Comparison of ENCODE assay signal across 8 mouse cellular contexts in the genomic region with DNA sequence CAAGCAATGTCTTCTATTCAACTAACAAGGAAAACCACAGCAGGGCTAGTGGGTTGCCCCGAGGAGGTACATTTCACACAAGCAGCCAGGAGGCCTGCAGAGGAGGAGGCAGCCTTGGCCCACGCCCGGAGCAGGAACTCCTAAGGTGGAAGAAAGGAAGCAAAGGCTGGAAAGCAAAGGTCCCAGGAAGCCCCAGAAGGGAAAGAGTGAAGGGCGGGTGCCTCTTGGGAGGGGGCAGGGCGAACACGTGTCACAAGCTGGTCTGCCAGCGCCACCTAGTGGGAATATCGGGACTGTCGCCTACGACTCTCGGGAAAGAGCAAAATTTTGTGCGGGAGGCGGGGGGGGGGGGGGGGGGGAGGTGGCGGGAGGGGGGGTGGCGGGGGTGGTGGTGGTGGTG.
DNase-seq lines count a peak whose midpoint lies in the region; ATAC-seq and TF ChIP-seq lines count a peak whose summit lies in the region.

No protein-coding gene starts in this region.

- H3K9ac ChIP-seq in embryonic facial prominence, embryonic 13.5 days = peak overlapping the region; percentile 57; the same call in 1 of the 2 replicates
- no peak overlapping the region for H3K9ac ChIP-seq in heart, postnatal 0 days (replicated peaks; ENCODE audit: low read depth, low read length)
- H3K9ac ChIP-seq in liver, embryonic 12.5 days = no peak overlapping the region
- H3K9ac ChIP-seq in neural tube, embryonic 15.5 days (replicated peaks) = peak overlapping the region; percentile 44; the same call in 1 of the 2 replicates

- peaks cover 2% of the 10 kb centered on the region; the same call in 1 of the 2 replicates for H3K4me1 ChIP-seq in embryonic facial prominence, embryonic 13.5 days
- no peaks in the 10 kb centered on the region for H3K4me1 ChIP-seq in heart, postnatal 0 days (ENCODE audit: control insufficient read depth, insufficient read depth)
- no peaks in the 10 kb centered on the region for H3K4me1 ChIP-seq in liver, embryonic 12.5 days
- peaks cover 12% of the 10 kb centered on the region for H3K4me1 ChIP-seq in neural tube, embryonic 15.5 days

- no peaks in the 10 kb centered on the region for H3K27me3 ChIP-seq in embryonic facial prominence, embryonic 13.5 days
- no peaks in the 10 kb centered on the region for H3K27me3 ChIP-seq in heart, postnatal 0 days (ENCODE audit: control insufficient read depth, insufficient read depth, low read length)
- H3K27me3 ChIP-seq in liver, embryonic 12.5 days (replicated peaks) = no peaks in the 10 kb centered on the region
- H3K27me3 ChIP-seq in neural tube, embryonic 15.5 days (replicated peaks) = no peaks in the 10 kb centered on the region

- no peaks in the 10 kb centered on the region for H3K36me3 ChIP-seq in embryonic facial prominence, embryonic 13.5 days
- no peaks in the 10 kb centered on the region for H3K36me3 ChIP-seq in heart, postnatal 0 days (replicated peaks; ENCODE audit: control insufficient read depth, insufficient read depth, low read length)
- no peaks in the 10 kb centered on the region for H3K36me3 ChIP-seq in liver, embryonic 12.5 days
- no peaks in the 10 kb centered on the region for H3K36me3 ChIP-seq in neural tube, embryonic 15.5 days

- H3K9me3 ChIP-seq in embryonic facial prominence, embryonic 13.5 days = no peaks in the 10 kb centered on the region
- H3K9me3 ChIP-seq in heart, postnatal 0 days (replicated peaks; ENCODE audit: control insufficient read depth, low read length) = no peaks in the 10 kb centered on the region
- no peaks in the 10 kb centered on the region for H3K9me3 ChIP-seq in liver, embryonic 12.5 days (replicated peaks)
- no peaks in the 10 kb centered on the region for H3K9me3 ChIP-seq in neural tube, embryonic 15.5 days (replicated peaks)

- H3K27ac ChIP-seq in embryonic facial prominence, embryonic 13.5 days = no peak overlapping the region
- no peak overlapping the region for H3K27ac ChIP-seq in heart, postnatal 0 days (ENCODE audit: low read depth)
- H3K27ac ChIP-seq in liver, embryonic 12.5 days = no peak overlapping the region
- H3K27ac ChIP-seq in neural tube, embryonic 15.5 days (replicated peaks) = peak overlapping the region; percentile 68

- TF ChIP-seq EP300 in heart, postnatal 0 days (IDR thresholded peaks at IDR 0.05; ENCODE audit: low read depth) = no peak

- TF ChIP-seq CTCF in heart, postnatal 0 days (IDR thresholded peaks at IDR 0.05; ENCODE audit: low read depth) = peak; percentile 50

- peak; percentile 23 for DNase-seq in cerebellum, adult 11 months
- no peak for DNase-seq in heart, postnatal 0 days (ENCODE audit: low spot score)
- DNase-seq in kidney, postnatal 4 days = peak; percentile 84 to 86
- peak; percentile 13 to 31 for DNase-seq in urinary bladder, postnatal 36 days (ENCODE audit: low spot score in 2 of 2)

- WGBS in embryonic facial prominence, embryonic 13.5 days = 4% methylated on average over 8 of the region's 15 CpGs
- 4% methylated on average over 11 of the region's 15 CpGs for WGBS in heart, postnatal 0 days
- 15% methylated on average over 4 of the region's 15 CpGs for WGBS in liver, embryonic 12.5 days (ENCODE audit: insufficient replicate concordance)
- WGBS in neural tube, embryonic 15.5 days = 2% methylated on average over 4 of the region's 15 CpGs

- no peak for ATAC-seq in cerebellum, adult (ENCODE audit: insufficient number of reproducible peaks, low FRiP score, low TSS enrichment)
- no peak for ATAC-seq in embryonic facial prominence, embryonic 13.5 days (ENCODE audit: insufficient number of reproducible peaks, insufficient read depth, low FRiP score, low TSS enrichment, low read depth)
- ATAC-seq in heart, postnatal 0 days (ENCODE audit: insufficient read depth, low read depth) = no peak
- no peak for ATAC-seq in liver, embryonic 12.5 days
- no peak for ATAC-seq in neural tube, embryonic 15.5 days (ENCODE audit: low FRiP score)

- H3K4me3 ChIP-seq in embryonic facial prominence, embryonic 13.5 days = peak overlapping the region; percentile 34
- no peak overlapping the region for H3K4me3 ChIP-seq in heart, postnatal 0 days (ENCODE audit: low read depth, low read length)
- no peak overlapping the region for H3K4me3 ChIP-seq in liver, embryonic 12.5 days
- H3K4me3 ChIP-seq in neural tube, embryonic 15.5 days (replicated peaks) = peak overlapping the region; percentile 30

- peak overlapping the region; percentile 61 for H3K4me2 ChIP-seq in embryonic facial prominence, embryonic 13.5 days
- H3K4me2 ChIP-seq in heart, postnatal 0 days (ENCODE audit: low read depth, low read length) = peak overlapping the region; percentile 44; the same call in 1 of the 2 replicates
- peak overlapping the region; percentile 37; the same call in 1 of the 2 replicates for H3K4me2 ChIP-seq in liver, embryonic 12.5 days
- H3K4me2 ChIP-seq in neural tube, embryonic 15.5 days = peak overlapping the region; percentile 58

Comparison
In these comparisons a context has a peak if more than half of its experiments do, and no peak if none do; other contexts are left out.
1. H3K4me3 ChIP-seq: peak in embryonic facial prominence, embryonic 13.5 days (single experiment) and neural tube, embryonic 15.5 days (single experiment); none in heart, postnatal 0 days (single experiment) and liver, embryonic 12.5 days (single experiment).
2. H3K9ac ChIP-seq: peak in embryonic facial prominence, embryonic 13.5 days (single experiment) and neural tube, embryonic 15.5 days (single experiment); none in heart, postnatal 0 days (single experiment) and liver, embryonic 12.5 days (single experiment).
3. Peak in every context shown above with its lines, with median percentiles within 50 percentile points of each other: H3K4me2 ChIP-seq.